Mouse (Mus musculus) stomach, postnatal 0 days (tissue): Measurements from ENCODE around the gene Rsrc1. TPM values are rescaled to one million over a fixed set of nuclear protein-coding genes. Genes with fewer than 3 reads are reported as not detected.
A peak's percentile ranks its signal among the peaks of the same experiment; 100 is the strongest.

Experiments used
- ATAC-seq: fragments of 200-750 bp; cut with Nextera tagmentation; 2 replicates; pipeline ENCODE4 v1.8.0; 2017; ENCODE audit not compliant: low FRiP score, low TSS enrichment
- DNase-seq: peaks from one replicate; pipeline ENCODE4 v3.0.0-alpha.2; 2016; ENCODE audit warnings: low spot score
- H3K27ac ChIP-seq: fragments of 300-500 bp; sonication (generic); replicated peaks from 2 replicates; pipeline ENCODE4 v1.5.1; 2014; ENCODE audit warnings: mild to moderate bottlenecking, control low read depth
- H3K27me3 ChIP-seq: fragments of 300-500 bp; sonication (generic); 2 replicates; pipeline ENCODE4 v1.6.1; 2014; ENCODE audit warnings: low read length; ENCODE audit not compliant: control insufficient read depth, insufficient read depth
- H3K36me3 ChIP-seq: fragments of 300-500 bp; sonication (generic); 2 replicates; pipeline ENCODE4 v1.6.1; 2014; ENCODE audit warnings: low read length, mixed read lengths; ENCODE audit not compliant: control insufficient read depth, insufficient read depth
- H3K4me1 ChIP-seq: fragments of 300-500 bp; sonication (generic); replicated peaks from 2 replicates; pipeline ENCODE4 v1.6.1; 2014; ENCODE audit warnings: antibody characterized with exemption; ENCODE audit not compliant: control insufficient read depth, insufficient read depth
- H3K4me2 ChIP-seq: fragments of 300-500 bp; sonication (generic); replicated peaks from 2 replicates; pipeline ENCODE4 v1.6.1; 2014; ENCODE audit warnings: low read depth, mild to moderate bottlenecking, control low read depth, moderate library complexity
- H3K4me3 ChIP-seq: fragments of 300-500 bp; sonication (generic); 2 replicates; pipeline ENCODE4 v1.5.1; 2014; ENCODE audit warnings: low read depth, low read length, control low read depth
- H3K9ac ChIP-seq: fragments of 300-500 bp; sonication (generic); 2 replicates; pipeline ENCODE4 v1.6.1; 2014; ENCODE audit warnings: mild to moderate bottlenecking, low read length, control low read depth, mixed read lengths
- H3K9me3 ChIP-seq: fragments of 300-500 bp; sonication (generic); 2 replicates; pipeline ENCODE4 v1.6.1; 2016; ENCODE audit warnings: low read length; ENCODE audit not compliant: control insufficient read depth
- CTCF ChIP-seq: IDR thresholded peaks from 2 replicates; pipeline ENCODE4 v1.5.1; 2016; ENCODE audit warnings: antibody characterized with exemption, low read depth, mild to moderate bottlenecking, moderate library complexity
- EP300 ChIP-seq: optimal IDR thresholded peaks from 2 replicates; pipeline ENCODE3; 2016; ENCODE audit warnings: antibody characterized with exemption
- WGBS: fragments of 180-500 bp; shearing (Covaris S2); extraction: QIAGEN DNeasy Blood & Tissue Kit; methylation state at CpG from one replicate; pipeline ENCODE4 v1.1.7; 2014; 5-methylcytosine and 5-hydroxymethylcytosine counted together
- polyA plus RNA-seq: library from polyadenylated mRNA; unstranded; fragments of >200 nt; fragmentation: Nextera tagmentation; extraction: Ambion mirVana; gene quantifications from 2 replicates; pipeline ENCODE4 v1.2.1, GENCODE M21; 2015

Rsrc1 gene
- polyA plus RNA-seq, 1 experiment from 2014 or later, result 15.1 TPM

DNA sequence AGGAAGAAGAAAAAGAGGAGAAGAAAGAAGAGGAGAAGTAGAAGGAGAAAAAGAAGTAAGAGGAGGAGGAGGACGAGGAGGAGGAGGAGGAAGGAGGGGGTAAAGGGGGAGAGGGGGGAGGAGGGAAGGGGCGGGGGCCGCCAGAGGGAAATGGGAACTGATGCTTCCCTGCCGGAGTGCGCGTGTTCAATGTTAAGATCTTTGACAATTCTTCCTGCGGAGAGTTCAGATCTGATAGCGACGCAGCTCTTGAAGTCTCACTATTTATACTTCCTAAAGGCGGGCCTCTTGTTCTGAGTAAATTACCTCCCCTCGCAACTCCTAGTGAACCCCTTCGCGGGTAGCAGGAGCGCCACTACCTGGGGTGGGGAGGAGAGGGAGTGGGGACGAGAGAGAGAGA lies 516 bp downstream of the Rsrc1 start, which contains the start of gene Shox2:
Gene Shox2, minus strand, starts transcription at position 66 of the 400 bp plus-strand sequence.
- no peak within 1 kb of the TSS for H3K27ac ChIP-seq
- DNase-seq, result peak; percentile 13

DNA sequence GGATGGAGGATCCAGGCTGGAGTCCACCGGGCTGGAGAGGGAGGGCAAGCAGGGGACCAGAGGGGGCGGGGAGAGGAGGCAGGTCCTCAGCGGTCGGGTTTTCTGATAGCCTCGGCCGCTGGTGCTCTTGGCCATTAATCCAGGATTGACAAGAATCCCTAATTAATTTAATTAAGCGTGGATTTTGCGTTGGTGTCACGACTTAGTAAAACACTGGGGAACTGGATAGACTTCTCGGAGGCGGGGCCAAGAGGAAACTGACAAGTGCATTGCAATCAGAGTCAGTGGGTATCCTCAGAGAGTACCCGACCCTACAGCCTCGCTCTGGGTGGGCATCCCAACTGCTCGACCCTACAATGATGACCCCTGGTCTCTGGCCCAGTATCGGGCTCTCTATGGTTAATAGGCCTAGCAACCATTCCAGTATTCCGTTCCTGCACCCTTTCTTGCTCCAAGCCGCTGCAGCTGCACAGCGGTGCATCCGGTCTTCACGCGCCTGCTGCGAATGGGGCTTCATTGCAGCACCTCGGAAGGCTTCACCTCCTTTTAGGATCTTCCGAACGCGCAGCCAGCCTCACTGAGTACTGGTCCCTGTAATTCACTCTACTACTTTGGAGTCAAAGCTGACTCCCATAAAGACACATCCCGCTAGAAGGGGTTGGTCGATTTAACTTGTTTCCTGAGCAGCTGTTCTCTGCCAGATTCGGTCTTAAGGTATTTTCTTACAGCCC lies 1.2 kb downstream of the Rsrc1 start:
- H3K27ac ChIP-seq, result no peak overlapping the region
- H3K9ac ChIP-seq, result no peak overlapping the region
- H3K4me1 ChIP-seq, result no peaks in the 10 kb centered on the region; the same call in 1 of the 2 replicates
- DNase-seq (peak; percentile 36), ATAC-seq (no peak)
- H3K9me3 ChIP-seq, result no peaks in the 10 kb centered on the region
- WGBS, result 2% methylated on average over 29 of the region's 29 CpGs
- TF ChIP-seq CTCF (no peak), EP300 (no peak)
- no peak overlapping the region for H3K4me2 ChIP-seq
- H3K4me3 ChIP-seq, result peak overlapping the region; percentile 4; the same call in 1 of the 2 replicates
- H3K27me3 ChIP-seq, result peaks cover 24% of the 10 kb centered on the region
- H3K36me3 ChIP-seq, result no peaks in the 10 kb centered on the region

More for the DNA sequence above, 516 bp downstream of the Rsrc1 start, which contains the start of gene Shox2:
- H3K9ac ChIP-seq, result no peak within 1 kb of the TSS
- ATAC-seq, result no peak
- H3K27me3 ChIP-seq, result peaks cover 24% of the 10 kb centered on the region
- peak within 1 kb of the TSS; percentile 60 for H3K4me2 ChIP-seq
- peak within 1 kb of the TSS; percentile 42 for H3K4me3 ChIP-seq
- WGBS, result 1% methylated on average over 13 of the region's 15 CpGs
- TF ChIP-seq EP300 (no peak), CTCF (no peak)
- H3K9me3 ChIP-seq, result no peaks in the 10 kb centered on the region
- H3K4me1 ChIP-seq, result no peaks in the 10 kb centered on the region; the same call in 1 of the 2 replicates
- H3K36me3 ChIP-seq, result no peaks in the 10 kb centered on the region

DNA sequence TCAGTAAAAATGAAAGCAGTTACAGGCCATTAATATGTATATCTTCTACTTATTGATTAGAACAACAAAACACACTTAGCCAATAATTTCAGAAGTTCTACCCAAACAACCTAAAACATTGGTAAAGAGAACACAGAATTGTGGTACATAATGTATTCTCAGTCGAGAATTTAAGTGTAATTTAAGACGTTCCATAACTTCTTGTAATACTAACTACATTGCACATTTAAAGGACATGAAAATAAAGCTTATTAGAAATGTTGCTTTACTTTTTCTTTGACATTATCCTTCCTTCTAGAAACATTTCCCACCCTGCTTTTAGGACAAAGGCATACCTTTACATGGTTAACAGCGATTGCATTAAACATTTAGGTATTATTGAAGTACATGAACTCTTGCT lies 2.3 kb downstream of the Rsrc1 start:
- Histone ChIP-seq H3K27ac (no peak overlapping the region), H3K4me2 (no peak overlapping the region), H3K4me3 (no peak overlapping the region), H3K27me3 (peaks cover 18% of the 10 kb centered on the region; the same call in 1 of the 2 replicates), H3K9ac (no peak overlapping the region), H3K4me1 (no peaks in the 10 kb centered on the region; the same call in 1 of the 2 replicates), H3K36me3 (no peaks in the 10 kb centered on the region), H3K9me3 (no peaks in the 10 kb centered on the region)
- WGBS, result 19% methylated on average over 3 of the region's 3 CpGs
- ATAC-seq (no peak), DNase-seq (no peak)
- TF ChIP-seq EP300, result no peak
- no peak for TF ChIP-seq CTCF

DNA sequence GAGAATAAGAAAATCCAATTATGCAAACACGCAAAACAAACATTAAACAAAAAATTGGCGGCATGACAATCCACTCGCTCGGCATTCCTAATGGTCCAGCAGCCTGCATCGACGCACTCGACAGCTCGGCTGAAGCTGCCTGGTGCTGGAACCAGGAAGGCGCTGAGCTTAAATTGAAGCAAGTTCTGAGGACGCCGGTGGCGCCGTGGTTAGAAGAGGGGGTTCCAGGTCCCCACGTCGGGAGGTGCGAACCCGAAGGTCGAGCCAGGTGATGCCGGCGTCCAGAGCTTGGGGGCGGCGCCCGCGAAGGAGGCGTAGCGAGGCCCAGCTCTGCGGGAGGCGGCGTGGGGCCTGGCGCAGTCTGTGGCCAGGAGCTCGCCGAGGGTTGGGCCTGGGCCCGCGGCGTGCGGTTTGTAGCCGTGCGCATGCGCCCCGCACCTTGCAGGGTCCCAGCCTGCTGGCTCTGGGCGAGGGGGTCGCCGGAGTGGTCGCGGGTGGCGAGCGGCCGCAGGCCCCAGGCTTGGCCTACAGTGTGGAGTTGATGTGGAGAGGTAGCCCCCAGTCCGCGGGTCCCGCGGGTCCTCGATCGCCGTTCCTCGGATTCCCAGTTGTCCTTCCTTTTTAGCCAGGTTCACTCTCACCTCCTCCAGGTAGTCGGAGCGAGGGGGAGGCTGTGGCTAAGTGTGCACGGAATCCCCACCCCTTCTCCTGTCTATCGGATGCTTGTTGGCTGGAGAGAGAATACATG lies 4.5 kb downstream of the Rsrc1 start:
- TF ChIP-seq EP300 (no peak), CTCF (no peak)

DNA sequence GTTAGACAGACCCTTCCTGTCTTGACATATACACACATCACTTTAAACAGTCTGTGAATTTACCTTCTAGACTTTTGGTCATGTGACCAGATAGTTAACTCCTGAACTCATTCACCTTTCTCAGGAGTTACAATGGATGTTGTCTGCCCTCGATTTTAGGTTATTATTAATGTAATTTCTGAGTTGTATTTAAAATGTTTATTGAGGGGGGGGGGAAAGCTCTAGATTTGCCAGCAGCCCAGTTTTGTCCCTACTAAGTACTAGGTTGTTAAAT lies 5.0 kb downstream of the Rsrc1 start:
- Histone ChIP-seq H3K9me3 (no peaks in the 10 kb centered on the region), H3K4me1 (no peaks in the 10 kb centered on the region; the same call in 1 of the 2 replicates), H3K4me3 (peak overlapping the region; percentile 93), H3K9ac (peak overlapping the region; percentile 92), H3K27ac (no peak overlapping the region), H3K27me3 (peaks cover 3% of the 10 kb centered on the region; the same call in 1 of the 2 replicates), H3K4me2 (peak overlapping the region; percentile 86), H3K36me3 (no peaks in the 10 kb centered on the region)
- 5% methylated on average over 1 of the region's 1 CpGs for WGBS
- ATAC-seq (no peak), DNase-seq (no peak)
- TF ChIP-seq CTCF, result no peak
- no peak for TF ChIP-seq EP300

More for the DNA sequence above, 4.5 kb downstream of the Rsrc1 start:
- Histone ChIP-seq H3K9me3 (no peaks in the 10 kb centered on the region), H3K36me3 (no peaks in the 10 kb centered on the region), H3K4me1 (no peaks in the 10 kb centered on the region; the same call in 1 of the 2 replicates), H3K4me2 (peak overlapping the region; percentile 86), H3K9ac (peak overlapping the region; percentile 92), H3K4me3 (peak overlapping the region; percentile 93), H3K27me3 (peaks cover 7% of the 10 kb centered on the region; the same call in 1 of the 2 replicates), H3K27ac (peak overlapping the region; percentile 41)
- peak; percentile 88 for DNase-seq
- WGBS, result under 1% methylated on average over 60 of the region's 60 CpGs
- peak; percentile 92 for ATAC-seq

- Histone ChIP-seq H3K4me3 (no peak overlapping the region), H3K27me3 (no peaks in the 10 kb centered on the region), H3K36me3 (no peaks in the 10 kb centered on the region), H3K4me2 (no peak overlapping the region), H3K9me3 (no peaks in the 10 kb centered on the region), H3K9ac (no peak overlapping the region), H3K27ac (no peak overlapping the region), H3K4me1 (no peaks in the 10 kb centered on the region)
- DNase-seq (no peak), ATAC-seq (no peak)
- TF ChIP-seq CTCF (no peak), EP300 (no peak)
- 91% methylated on average over 1 of the region's 1 CpGs for WGBS
Observed at GRCm38 (mm10) chr3:66996820-66997219, 15.6 kb downstream of the Rsrc1 start.
